Mouse (Mus musculus): ENCODE data around the gene Olfr345. TPM values are rescaled to one million over a fixed set of nuclear protein-coding genes. Genes with fewer than 3 reads are reported as not detected.

Olfr345 gene
- polyA plus RNA-seq (2014; fragmentation: Nextera tagmentation; extraction: Ambion mirVana), result not detected in 2 replicates

DNA sequence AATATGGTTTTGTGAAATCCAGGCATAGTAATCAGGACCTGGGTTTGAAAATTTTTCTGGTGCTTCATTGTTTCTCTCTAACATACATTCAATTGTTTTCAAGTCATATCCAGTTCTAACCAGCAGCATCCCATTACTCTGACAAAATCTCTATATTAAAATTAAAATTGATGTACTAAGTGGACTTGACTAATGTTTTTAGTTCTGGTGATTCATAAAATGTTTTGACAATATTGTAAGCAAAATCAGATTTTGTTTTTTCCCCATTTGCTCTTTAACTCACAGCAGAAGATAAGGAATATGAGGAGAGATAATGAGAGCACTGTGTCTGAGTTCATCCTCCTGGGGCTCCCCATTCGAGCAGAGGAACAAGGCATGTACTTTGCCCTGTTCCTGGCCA is at the start of gene Olfr345:
Olfr345 (plus strand) TSS at position 301 of the 400 bp plus-strand sequence.
- no peak for ATAC-seq (ENCODE audit: insufficient read depth)
- Histone ChIP-seq H3K9ac (no peak within 1 kb of the TSS), H3K4me2 (no peak within 1 kb of the TSS), H3K4me3 (ENCODE audit: low read depth, low read length) (no peak within 1 kb of the TSS), H3K9me3 (ENCODE audit: low read depth, low read length) (no peaks in the 10 kb centered on the region; the same call in 1 of the 2 replicates), H3K27ac (ENCODE audit: low read depth) (no peak within 1 kb of the TSS), H3K36me3 (ENCODE audit: insufficient read depth) (no peaks in the 10 kb centered on the region), H3K4me1 (ENCODE audit: insufficient read depth) (no peaks in the 10 kb centered on the region), H3K27me3 (ENCODE audit: insufficient read depth, low read length) (no peaks in the 10 kb centered on the region)
- WGBS, result 58% methylated on average over 1 of the region's 1 CpGs
- DNase-seq, result no peak
- no peak for TF ChIP-seq CTCF (IDR thresholded peaks at IDR 0.05; ENCODE audit: low read depth)

DNA sequence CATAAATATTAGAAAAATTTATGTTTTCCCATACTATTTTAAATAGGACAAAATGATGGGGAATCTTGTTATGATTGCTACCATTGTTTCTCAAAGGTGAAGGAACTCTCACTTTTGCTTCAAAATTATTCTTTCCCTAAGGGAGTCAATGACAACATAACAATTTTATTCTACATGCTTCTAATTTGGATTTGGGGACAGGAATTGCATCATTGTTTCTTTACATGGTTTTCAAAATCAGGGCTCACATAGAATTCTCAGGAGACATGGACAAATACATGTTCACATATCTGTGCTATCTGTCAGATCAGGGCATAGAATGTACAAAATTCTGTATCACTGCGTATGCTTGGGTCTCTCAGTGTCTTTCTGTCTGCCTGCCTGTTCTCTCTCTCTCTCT is 45.6 kb downstream of the Olfr345 start, which contains the start of gene Olfr346:
Olfr346 (plus strand) TSS at position 301 of the 400 bp plus-strand sequence.
- Histone ChIP-seq H3K9me3 (ENCODE audit: low read depth, low read length) (no peaks in the 10 kb centered on the region), H3K4me1 (ENCODE audit: insufficient read depth) (no peaks in the 10 kb centered on the region), H3K27ac (ENCODE audit: low read depth) (no peak within 1 kb of the TSS), H3K27me3 (ENCODE audit: insufficient read depth, low read length) (no peaks in the 10 kb centered on the region), H3K9ac (no peak within 1 kb of the TSS), H3K4me3 (ENCODE audit: low read depth, low read length) (no peak within 1 kb of the TSS), H3K4me2 (no peak within 1 kb of the TSS), H3K36me3 (ENCODE audit: insufficient read depth) (no peaks in the 10 kb centered on the region)
- TF ChIP-seq CTCF (IDR thresholded peaks at IDR 0.05; ENCODE audit: low read depth), result no peak
- no peak for DNase-seq
- ATAC-seq (ENCODE audit: insufficient read depth), result no peak
- WGBS, result 96% methylated on average over 1 of the region's 1 CpGs

Other genes starting within 250 kb of the Olfr345 start
- not detected in 2 replicates for gene Olfr339, start 221.1 kb upstream of the Olfr345 start, polyA plus RNA-seq (2014; fragmentation: Nextera tagmentation; extraction: Ambion mirVana)
- gene Olfr340, start 187.5 kb upstream of the Olfr345 start, polyA plus RNA-seq (2014; fragmentation: Nextera tagmentation; extraction: Ambion mirVana), result not detected in 2 replicates
- not detected in 2 replicates for gene Olfr341, start 157.6 kb upstream of the Olfr345 start, polyA plus RNA-seq (2014; fragmentation: Nextera tagmentation; extraction: Ambion mirVana)
- not detected in 2 replicates for gene Olfr342, start 115.0 kb upstream of the Olfr345 start, polyA plus RNA-seq (2014; fragmentation: Nextera tagmentation; extraction: Ambion mirVana)
- not detected in 2 replicates for gene Olfr344, start 73.4 kb upstream of the Olfr345 start, polyA plus RNA-seq (2014; fragmentation: Nextera tagmentation; extraction: Ambion mirVana)
- gene Olfr346, start 45.7 kb downstream of the Olfr345 start, polyA plus RNA-seq (2014; fragmentation: Nextera tagmentation; extraction: Ambion mirVana), result not detected in 2 replicates
- not detected in 2 replicates for gene Olfr347, start 91.9 kb downstream of the Olfr345 start, polyA plus RNA-seq (2014; fragmentation: Nextera tagmentation; extraction: Ambion mirVana)
- not detected in 2 replicates for gene Olfr348, start 144.2 kb downstream of the Olfr345 start, polyA plus RNA-seq (2014; fragmentation: Nextera tagmentation; extraction: Ambion mirVana)
- gene Olfr50, start 150.5 kb downstream of the Olfr345 start, polyA plus RNA-seq (2014; fragmentation: Nextera tagmentation; extraction: Ambion mirVana), result not detected in 2 replicates
- gene Olfr3, start 177.0 kb downstream of the Olfr345 start, polyA plus RNA-seq (2014; fragmentation: Nextera tagmentation; extraction: Ambion mirVana), result not detected in 2 replicates
- gene Olfr350, start 206.3 kb downstream of the Olfr345 start, polyA plus RNA-seq (2014; fragmentation: Nextera tagmentation; extraction: Ambion mirVana), result not detected in 2 replicates
- gene Olfr351, start 222.6 kb downstream of the Olfr345 start, polyA plus RNA-seq (2014; fragmentation: Nextera tagmentation; extraction: Ambion mirVana), result not detected in 2 replicates
- gene Olfr352, start 228.4 kb downstream of the Olfr345 start, polyA plus RNA-seq (2014; fragmentation: Nextera tagmentation; extraction: Ambion mirVana), result not detected in 2 replicates